Mouse (Mus musculus) heart, embryonic 15.5 days (tissue): ENCODE results near the gene Btg1-ps2. TPM values are rescaled to one million over a fixed set of nuclear protein-coding genes. Genes with fewer than 3 reads are reported as not detected.
"Not testable (repeated sequence)": the region's sequence is repeated elsewhere in the genome, so short reads cannot be mapped to it uniquely, and the experiment has no call there.

Experiments used
- ATAC-seq: fragments of 200-750 bp; cut with Nextera tagmentation; replicated peaks from 2 replicates; pipeline ENCODE4 v1.8.0; 2017; ENCODE audit warnings: low read depth, moderate TSS enrichment; ENCODE audit not compliant: insufficient number of reproducible peaks, insufficient read depth, low FRiP score
- H3K27ac ChIP-seq: fragments of 300-500 bp; sonication (generic); 2 replicates; pipeline ENCODE4 v1.5.1; 2015; ENCODE audit warnings: mild to moderate bottlenecking, inconsistent platforms
- H3K27me3 ChIP-seq: fragments of 300-500 bp; sonication (generic); 2 replicates; pipeline ENCODE4 v1.6.1; 2015; ENCODE audit warnings: inconsistent platforms
- H3K36me3 ChIP-seq: fragments of 300-500 bp; sonication (generic); 2 replicates; pipeline ENCODE4 v1.6.1; 2015; ENCODE audit warnings: mild to moderate bottlenecking, inconsistent platforms
- H3K4me1 ChIP-seq: fragments of 300-500 bp; sonication (generic); replicated peaks from 2 replicates; pipeline ENCODE4 v1.6.1; 2015; ENCODE audit warnings: inconsistent platforms
- H3K4me2 ChIP-seq: fragments of 300-500 bp; sonication (generic); 2 replicates; pipeline ENCODE4 v1.6.1; 2015; ENCODE audit warnings: inconsistent platforms, mild to moderate bottlenecking, moderate library complexity
- H3K4me3 ChIP-seq: fragments of 300-500 bp; sonication (generic); 2 replicates; pipeline ENCODE4 v1.5.1; 2015; ENCODE audit warnings: mild to moderate bottlenecking, inconsistent platforms
- H3K9ac ChIP-seq: fragments of 300-500 bp; sonication (generic); 2 replicates; pipeline ENCODE4 v1.6.1; 2015; ENCODE audit warnings: mild to moderate bottlenecking, inconsistent platforms
- H3K9me3 ChIP-seq: fragments of 300-500 bp; sonication (generic); replicated peaks from 2 replicates; pipeline ENCODE4 v1.6.1; 2016; ENCODE audit warnings: inconsistent platforms
- WGBS: fragments of 180-500 bp; shearing (Covaris S2); methylation state at CpG from one replicate; pipeline ENCODE4 v1.1.7; 2015; ENCODE audit warnings: mixed read lengths; 5-methylcytosine and 5-hydroxymethylcytosine counted together
- polyA plus RNA-seq: library from polyadenylated mRNA; unstranded; fragments of >200 nt; fragmentation: Nextera tagmentation; extraction: Ambion mirVana; gene quantifications from 2 replicates; pipeline ENCODE4 v1.2.1, GENCODE M21; 2015

Btg1-ps2 gene
- not detected in 2 replicates for polyA plus RNA-seq

- H3K4me3 ChIP-seq, H3K4me1 ChIP-seq, H3K27me3 ChIP-seq, H3K9me3 ChIP-seq, ATAC-seq, H3K27ac ChIP-seq, H3K36me3 ChIP-seq, H3K9ac ChIP-seq, H3K4me2 ChIP-seq: not testable (repeated sequence)
These were observed at the start of gene Btg1-ps2 for GRCm38 (mm10) chrX:38043014-38043413. Gene Btg1-ps2 (minus strand): TSS chrX:38043114.

- no peaks in the 10 kb centered on the region for H3K4me1 ChIP-seq
These were observed 42.1 kb upstream of the Btg1-ps2 start, which contains the start of gene Rhox11 for GRCm38 (mm10) chrX:38085041-38085440. Gene Rhox11 (minus strand): TSS chrX:38085141.

GRCm38 (mm10) chrX:38084226-38084625 lies 41.3 kb upstream of the Btg1-ps2 start:
- H3K36me3 ChIP-seq, result no peaks in the 10 kb centered on the region
- H3K9me3 ChIP-seq, result no peaks in the 10 kb centered on the region
- no peak overlapping the region for H3K9ac ChIP-seq
- WGBS, result 23% methylated on average over 12 of the region's 12 CpGs
- H3K4me3 ChIP-seq, result no peak overlapping the region
- ATAC-seq, result no peak
- H3K4me2 ChIP-seq, result no peak overlapping the region
- H3K27ac ChIP-seq, result no peak overlapping the region
- no peaks in the 10 kb centered on the region for H3K27me3 ChIP-seq
- no peaks in the 10 kb centered on the region for H3K4me1 ChIP-seq

More at GRCm38 (mm10) chrX:38085041-38085440, 42.1 kb upstream of the Btg1-ps2 start, which contains the start of gene Rhox11:
- H3K4me3 ChIP-seq, result no peak within 1 kb of the TSS
- no peaks in the 10 kb centered on the region for H3K36me3 ChIP-seq
- no peak for ATAC-seq
- H3K27me3 ChIP-seq, result no peaks in the 10 kb centered on the region
- H3K9ac ChIP-seq, result no peak within 1 kb of the TSS
- no peak within 1 kb of the TSS for H3K4me2 ChIP-seq
- 78% methylated on average over 9 of the region's 9 CpGs for WGBS
- H3K27ac ChIP-seq, result no peak within 1 kb of the TSS
- no peaks in the 10 kb centered on the region for H3K9me3 ChIP-seq

GRCm38 (mm10) chrX:38066175-38066574 lies 23.3 kb upstream of the Btg1-ps2 start, which contains the start of gene Rhox10:
Gene Rhox10 (plus strand): TSS chrX:38066475.
- Histone ChIP-seq H3K4me1 (no peaks in the 10 kb centered on the region), H3K9ac (no peak within 1 kb of the TSS), H3K27ac (no peak within 1 kb of the TSS), H3K4me3 (no peak within 1 kb of the TSS), H3K27me3 (no peaks in the 10 kb centered on the region), H3K9me3 (no peaks in the 10 kb centered on the region), H3K36me3 (no peaks in the 10 kb centered on the region), H3K4me2 (no peak within 1 kb of the TSS)
- ATAC-seq, result no peak
- WGBS, result 86% methylated on average over 11 of the region's 11 CpGs

DNA sequence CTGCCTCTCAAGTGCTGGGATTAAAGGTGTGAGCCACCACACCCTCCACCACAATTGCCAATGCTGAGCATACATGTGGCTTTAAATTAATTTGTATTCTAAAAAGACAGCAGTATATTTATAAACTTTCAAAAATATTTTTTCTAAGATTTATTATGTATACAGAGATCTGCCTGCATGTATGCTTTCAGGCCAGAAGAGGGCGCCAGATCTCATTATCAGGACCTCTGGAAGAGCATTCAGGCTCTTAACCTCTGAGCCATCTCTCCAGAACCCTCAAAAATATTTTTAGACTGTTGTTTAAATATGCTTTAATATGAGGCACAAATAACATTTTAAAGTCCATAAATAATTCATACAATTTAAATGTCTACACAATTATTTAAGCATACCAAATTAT lies 18.6 kb upstream of the Btg1-ps2 start:
- 0% methylated on average over 1 of the region's 1 CpGs for WGBS
- no peak overlapping the region for H3K27ac ChIP-seq
- H3K4me2 ChIP-seq, result no peak overlapping the region
- no peaks in the 10 kb centered on the region for H3K9me3 ChIP-seq
- no peaks in the 10 kb centered on the region for H3K4me1 ChIP-seq
- no peak overlapping the region for H3K9ac ChIP-seq
- no peak overlapping the region for H3K4me3 ChIP-seq
- no peaks in the 10 kb centered on the region for H3K36me3 ChIP-seq
- no peak for ATAC-seq
- no peaks in the 10 kb centered on the region for H3K27me3 ChIP-seq

DNA sequence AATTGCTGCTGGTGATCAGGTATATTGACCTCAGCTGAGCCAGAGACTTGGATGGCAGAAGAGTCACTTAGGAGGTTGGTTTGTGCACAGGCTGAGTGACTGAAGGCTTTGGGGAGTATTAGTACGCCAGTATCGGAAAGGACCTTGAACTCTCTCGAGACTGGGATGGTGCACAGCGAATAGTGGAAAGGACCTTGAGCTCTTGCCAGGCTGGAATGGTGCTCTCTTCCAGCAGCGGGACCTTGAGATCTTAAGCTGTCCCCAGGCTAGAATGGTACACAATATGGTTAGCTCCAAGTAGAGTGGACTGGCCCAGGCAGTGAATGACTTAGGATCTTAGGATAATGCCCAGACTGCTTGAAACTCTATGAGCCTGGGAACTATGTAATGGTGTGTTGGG lies 3.2 kb downstream of the Btg1-ps2 start:
- Histone ChIP-seq H3K27me3 (no peaks in the 10 kb centered on the region), H3K4me3 (no peak overlapping the region), H3K9me3 (no peaks in the 10 kb centered on the region), H3K4me1 (no peaks in the 10 kb centered on the region), H3K27ac (no peak overlapping the region), H3K4me2 (no peak overlapping the region), H3K9ac (no peak overlapping the region), H3K36me3 (no peaks in the 10 kb centered on the region)
- ATAC-seq, result no peak
- 80% methylated on average over 5 of the region's 5 CpGs for WGBS

DNA sequence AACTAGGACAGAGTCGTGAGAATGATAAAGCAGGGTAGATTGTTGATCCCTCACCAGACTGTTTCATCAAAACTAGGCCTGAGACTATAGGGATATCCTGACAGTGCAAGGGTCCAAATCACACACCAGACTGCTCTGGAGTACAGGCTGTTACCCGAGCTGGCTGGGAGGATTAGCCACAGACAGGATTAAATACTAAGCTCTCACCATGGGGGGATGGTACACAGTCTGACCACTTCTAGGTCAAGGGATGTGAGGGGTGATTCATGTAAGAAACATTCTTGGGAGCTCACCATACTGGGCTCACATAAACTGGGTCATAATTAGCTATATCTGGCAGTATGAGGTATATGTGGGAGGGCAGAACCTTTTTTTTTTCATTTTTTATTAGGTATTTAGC lies 9.1 kb downstream of the Btg1-ps2 start:
- Histone ChIP-seq H3K4me2 (no peak overlapping the region), H3K9me3 (no peaks in the 10 kb centered on the region), H3K9ac (no peak overlapping the region), H3K4me3 (no peak overlapping the region), H3K4me1 (no peaks in the 10 kb centered on the region), H3K27me3 (no peaks in the 10 kb centered on the region), H3K36me3 (no peaks in the 10 kb centered on the region), H3K27ac (no peak overlapping the region)
- ATAC-seq, result no peak
- WGBS, result 48% methylated on average over 2 of the region's 2 CpGs

DNA sequence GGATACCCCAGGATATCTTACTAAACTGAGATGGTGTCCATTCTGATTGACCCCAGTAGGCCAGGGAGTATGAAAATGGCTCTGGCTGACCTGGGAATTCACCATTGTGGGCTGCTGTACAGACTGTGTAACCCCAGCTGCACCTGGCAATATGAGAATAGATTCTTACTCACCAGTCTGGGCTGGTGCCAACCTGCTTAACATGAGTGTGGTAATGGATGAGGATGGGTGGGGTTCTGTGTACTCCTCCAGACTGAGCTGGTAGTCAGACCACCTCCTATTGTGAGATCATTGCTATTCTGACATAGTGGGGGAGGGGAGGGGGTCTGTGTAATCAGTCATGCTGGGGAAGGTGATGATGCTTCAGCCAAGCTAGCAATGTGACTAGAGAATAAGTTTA lies 24.3 kb downstream of the Btg1-ps2 start, which contains the start of gene Btg1-ps1:
TSS of gene Btg1-ps1 (minus strand) at position 219 of the 400 bp plus-strand sequence.
- H3K27ac ChIP-seq, H3K4me2 ChIP-seq, H3K4me1 ChIP-seq, H3K9ac ChIP-seq, H3K4me3 ChIP-seq, ATAC-seq, H3K27me3 ChIP-seq, H3K9me3 ChIP-seq, H3K36me3 ChIP-seq: not testable (repeated sequence)

- Histone ChIP-seq H3K27ac (no peak overlapping the region), H3K4me1 (no peaks in the 10 kb centered on the region), H3K9me3 (no peaks in the 10 kb centered on the region), H3K4me2 (no peak overlapping the region), H3K4me3 (no peak overlapping the region), H3K27me3 (no peaks in the 10 kb centered on the region), H3K9ac (no peak overlapping the region), H3K36me3 (no peaks in the 10 kb centered on the region)
- ATAC-seq, result no peak
- WGBS, result 30% methylated on average over 2 of the region's 2 CpGs
These were observed 34.2 kb downstream of the Btg1-ps2 start for GRCm38 (mm10) chrX:38008756-38009155.

Other genes with a start within 250 kb of the Btg1-ps2 start
- 11.0 and 12.3 TPM in 2 replicates for gene Rhox5, start 238.3 kb downstream of the Btg1-ps2 start, polyA plus RNA-seq
- not detected in 2 replicates for gene Rhox6, start 216.2 kb downstream of the Btg1-ps2 start, polyA plus RNA-seq
- not detected in 2 replicates for gene Rhox7a, start 211.4 kb downstream of the Btg1-ps2 start, polyA plus RNA-seq
- 0.10 TPM in 1 of 2 replicates, not detected in the other for gene Rhox8, start 164.2 kb downstream of the Btg1-ps2 start, polyA plus RNA-seq
- not detected in 2 replicates for gene Rhox7b, start 145.9 kb downstream of the Btg1-ps2 start, polyA plus RNA-seq
- not detected in 2 replicates for gene Rhox9, start 141.3 kb downstream of the Btg1-ps2 start, polyA plus RNA-seq
- not detected in 2 replicates for gene Btg1-ps1, start 24.3 kb downstream of the Btg1-ps2 start, polyA plus RNA-seq
- not detected in 2 replicates for gene Rhox10, start 23.4 kb upstream of the Btg1-ps2 start, polyA plus RNA-seq
- not detected in 2 replicates for gene Rhox11, start 42.0 kb upstream of the Btg1-ps2 start, polyA plus RNA-seq
- gene Rhox12, start 67.8 kb upstream of the Btg1-ps2 start, polyA plus RNA-seq, result not detected in 2 replicates
- not detected in 2 replicates for gene Rhox13, start 78.1 kb upstream of the Btg1-ps2 start, polyA plus RNA-seq
- 2.0 and 2.2 TPM in 2 replicates for gene Zbtb33, start 146.7 kb upstream of the Btg1-ps2 start, polyA plus RNA-seq
- gene Tmem255a, start 209.3 kb upstream of the Btg1-ps2 start, polyA plus RNA-seq, result 26.8 and 27.6 TPM in 2 replicates